Mouse (Mus musculus) ES-Bruce4 (cell line): Measurements from ENCODE around the gene Fndc3b.

ENCODE experiments used
- CTCF ChIP-seq: IDR thresholded peaks from one replicate; pipeline ENCODE4 v1.8.1; 2011; ENCODE audit warnings: low read depth, low read length
- EP300 ChIP-seq: IDR thresholded peaks from 2 replicates; pipeline ENCODE4 v1.6.1; 2011; ENCODE audit warnings: low read depth, low read length; ENCODE audit not compliant: insufficient read depth
- POLR2A ChIP-seq: IDR thresholded peaks from one replicate; pipeline ENCODE4 v1.8.1; 2011; ENCODE audit warnings: low read length; ENCODE audit not compliant: insufficient read depth

DNA sequence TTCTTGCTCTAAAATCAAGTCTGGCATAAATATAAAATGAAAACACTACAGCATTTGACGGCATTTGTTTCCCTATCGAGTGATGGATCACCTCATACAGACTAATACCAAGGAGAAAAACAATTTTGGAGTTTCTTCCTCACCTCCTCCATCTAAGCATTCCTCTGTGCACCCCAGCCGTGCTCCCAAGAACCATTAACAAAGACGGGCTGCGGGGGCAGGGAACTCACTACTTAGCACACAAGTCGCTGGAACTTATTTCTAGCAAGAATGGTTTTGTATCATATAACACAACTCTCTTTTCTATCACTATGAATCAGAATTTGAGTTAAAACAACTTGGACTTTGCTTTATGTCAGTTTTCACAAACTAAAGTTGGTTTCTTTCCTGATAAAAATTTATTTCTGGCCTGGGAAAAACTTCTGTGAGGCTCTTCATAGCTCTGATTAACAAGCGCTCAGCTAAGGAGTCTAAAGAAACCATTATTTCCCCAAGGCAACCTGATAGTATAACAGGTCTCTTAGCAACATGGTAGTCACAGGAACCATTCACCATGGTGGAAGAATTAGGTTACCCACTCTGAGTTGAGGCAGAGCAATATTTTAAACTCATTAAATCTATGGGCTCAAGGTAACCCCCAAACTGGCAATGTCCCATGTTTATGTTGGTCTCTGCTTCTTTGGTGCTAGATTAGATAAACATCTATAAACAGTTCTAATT is 131.1 kb downstream of the Fndc3b start:
- TF ChIP-seq POLR2A (no peak), CTCF (no peak), EP300 (no peak)
